Mouse (Mus musculus) testis, adult 2 months (tissue): Measurements from ENCODE around the gene Ccdc71.

Source experiments
- CTCF ChIP-seq: fragments of 200-500 bp; IDR thresholded peaks from 2 replicates; pipeline ENCODE4 v1.5.1; 2012; ENCODE audit warnings: low read depth, mild to moderate bottlenecking, inconsistent platforms, low read length, moderate library complexity; ENCODE audit not compliant: control insufficient read depth, insufficient read depth, insufficient replicate concordance
- POLR2A ChIP-seq: fragments of 200-500 bp; IDR thresholded peaks from 2 replicates; pipeline ENCODE4 v1.6.1; 2012; ENCODE audit warnings: low read depth, mild to moderate bottlenecking, inconsistent platforms, low read length, moderate library complexity; ENCODE audit not compliant: control insufficient read depth

- TF ChIP-seq CTCF (no peak), POLR2A (no peak)
Observed at GRCm38 (mm10) chr9:108461181-108461631, 879 bp downstream of the Ccdc71 start, which contains the start of gene Klhdc8b.
